Mouse (Mus musculus) MN1 (cell line): ENCODE measurements around the gene D5Ertd579e.

Experiments
- DNase-seq: peaks from one replicate; pipeline ENCODE4 v3.0.0-alpha.2; 2016; ENCODE audit warnings: low spot score

Gene D5Ertd579e

DNA sequence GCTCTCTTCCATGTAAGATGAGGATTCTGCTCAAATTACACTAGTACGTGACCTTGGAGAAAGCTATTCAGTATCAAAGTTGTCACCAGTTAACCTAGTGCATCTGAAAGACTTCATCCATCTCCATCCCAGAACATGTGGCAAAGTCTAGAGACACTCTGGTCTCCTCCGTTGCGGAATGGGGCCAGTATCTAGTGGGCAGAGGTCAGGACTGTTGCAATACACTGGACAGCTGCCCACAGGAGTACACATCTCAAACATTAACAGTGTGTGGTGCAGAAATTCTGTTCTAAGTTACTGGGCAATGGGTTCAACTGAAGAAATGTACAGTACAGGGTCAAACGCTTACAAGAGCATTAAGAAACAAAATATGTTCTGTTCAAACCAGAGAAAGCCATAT, 127.7 kb downstream of the D5Ertd579e start:
- DNase-seq, result no peak

DNA sequence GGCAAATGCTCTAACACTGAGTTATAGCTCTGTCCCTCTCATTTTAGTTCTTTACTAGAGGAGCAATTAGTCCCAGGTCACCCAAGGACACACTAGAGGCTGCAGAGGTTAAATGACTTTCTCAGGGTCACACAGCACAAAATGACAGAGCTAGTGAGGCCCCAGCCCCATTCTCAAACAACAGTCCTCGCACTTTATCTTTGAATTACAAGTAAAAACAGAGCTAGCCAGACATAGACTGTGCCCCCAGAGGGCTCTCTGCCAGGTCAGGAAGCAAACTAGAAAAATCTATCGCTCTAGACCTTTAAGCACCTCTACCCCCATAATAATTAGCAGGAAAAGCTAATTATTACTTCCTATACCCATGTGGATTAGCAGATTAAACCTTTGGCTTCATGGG, 128.2 kb downstream of the D5Ertd579e start:
- DNase-seq, result no peak

DNA sequence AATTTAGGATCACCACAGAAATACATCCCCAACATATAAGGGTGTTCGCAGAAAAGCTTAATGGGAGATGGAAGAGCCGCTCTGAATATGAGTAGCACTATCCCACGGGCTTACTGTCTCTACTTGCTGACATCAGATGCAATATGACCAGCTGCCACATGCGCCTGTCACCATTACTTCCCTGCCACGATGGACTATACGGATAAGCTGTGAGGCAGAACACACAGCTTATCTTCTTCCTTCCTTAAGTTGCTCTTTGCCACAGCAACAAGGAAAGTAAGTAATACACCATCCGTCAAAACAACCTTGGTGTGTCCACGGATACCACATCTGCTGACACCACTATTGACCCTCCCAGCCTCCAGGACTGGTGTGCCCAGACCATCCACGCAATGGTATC, 131.3 kb downstream of the D5Ertd579e start:
- no peak for DNase-seq

DNA sequence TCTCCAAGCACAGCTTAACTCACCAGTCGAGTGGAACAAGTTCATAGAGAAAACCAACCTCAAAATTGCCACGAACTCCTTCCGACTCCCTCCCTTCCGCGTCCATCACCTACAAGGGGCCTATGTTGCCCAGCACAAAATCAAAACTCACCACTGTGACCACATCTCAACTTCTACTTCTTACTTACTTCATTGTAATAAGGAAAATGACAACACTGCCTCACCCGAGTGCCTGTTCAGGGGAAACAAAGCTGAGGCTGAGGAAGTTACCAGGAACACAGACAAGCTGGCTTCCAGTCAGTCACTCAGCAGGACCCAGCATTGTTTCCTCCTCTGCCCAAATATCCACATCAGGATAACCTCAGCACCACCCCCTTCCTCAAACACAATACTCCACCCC, 132.1 kb downstream of the D5Ertd579e start:
- DNase-seq, result no peak

DNA sequence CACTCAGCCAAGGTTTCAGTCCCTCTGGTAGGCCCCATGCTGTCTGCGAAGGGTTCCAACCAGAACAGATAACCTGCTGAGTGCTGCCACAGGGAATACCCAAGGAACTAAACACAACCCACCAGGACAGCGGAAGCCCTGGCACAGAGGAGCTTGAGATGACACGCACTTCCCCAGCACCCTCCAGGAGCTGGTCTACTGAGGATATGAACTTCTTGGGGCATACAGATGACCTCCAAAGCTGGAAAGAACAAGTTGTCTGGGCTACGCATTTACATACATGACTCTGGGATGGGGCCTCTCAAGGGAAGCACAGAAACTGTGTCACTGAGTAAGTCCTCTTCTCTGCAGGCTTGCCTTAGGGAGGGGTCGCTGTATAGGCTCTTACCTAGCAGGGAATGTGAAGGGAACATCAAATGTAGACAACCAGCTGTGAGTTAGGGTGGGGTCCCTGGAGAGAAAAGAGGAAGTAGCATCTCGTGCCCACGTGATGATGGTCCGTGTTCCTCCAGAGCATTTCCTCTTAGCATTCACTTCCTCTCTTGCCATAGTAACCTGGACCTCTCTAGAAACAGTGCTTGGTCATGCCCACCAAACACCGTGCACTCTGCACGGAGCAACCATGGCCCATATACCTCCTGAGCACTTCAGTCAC, 132.9 kb downstream of the D5Ertd579e start:
- DNase-seq, result no peak

DNA sequence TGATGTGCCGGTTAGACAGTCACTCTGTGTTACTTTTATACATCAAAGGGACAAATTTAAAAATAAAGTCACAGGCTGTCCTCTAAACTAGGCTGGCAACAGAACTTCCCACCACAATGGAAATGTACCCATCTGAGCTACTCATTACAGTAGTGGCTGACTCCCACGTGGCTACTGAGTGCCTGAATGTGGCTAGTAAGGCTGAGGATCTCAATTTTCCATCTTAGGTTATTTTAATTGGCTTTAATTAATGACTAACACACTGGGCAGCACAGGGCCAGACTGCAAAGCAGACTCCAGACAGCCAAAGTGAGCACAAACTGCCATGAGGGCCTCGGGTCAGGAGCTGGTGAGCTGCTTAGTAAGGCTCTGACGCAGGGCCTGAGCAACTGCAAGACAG, 134.3 kb downstream of the D5Ertd579e start:
- peak; percentile 35 for DNase-seq

DNA sequence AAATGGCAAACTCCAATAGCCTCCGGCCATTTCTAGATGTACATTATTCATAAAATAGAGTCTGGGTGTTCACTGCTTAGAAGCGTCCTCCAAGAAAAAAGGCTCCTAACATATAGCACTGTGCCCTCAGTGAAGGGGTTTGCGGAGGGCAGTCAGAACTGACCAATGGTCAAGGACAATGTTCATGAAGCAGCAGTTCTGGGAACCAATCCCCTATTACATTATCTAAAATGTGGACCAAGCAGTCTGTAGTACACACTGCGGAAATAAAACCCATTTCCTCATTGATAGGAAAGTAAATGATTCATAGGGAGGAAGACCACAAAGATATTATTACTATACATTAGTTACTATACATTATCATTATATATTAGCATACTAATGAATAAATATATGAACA, 135.3 kb downstream of the D5Ertd579e start:
- DNase-seq, result no peak

- DNase-seq, result no peak
These were observed 136.2 kb downstream of the D5Ertd579e start for GRCm38 (mm10) chr5:36559510-36560235.

DNA sequence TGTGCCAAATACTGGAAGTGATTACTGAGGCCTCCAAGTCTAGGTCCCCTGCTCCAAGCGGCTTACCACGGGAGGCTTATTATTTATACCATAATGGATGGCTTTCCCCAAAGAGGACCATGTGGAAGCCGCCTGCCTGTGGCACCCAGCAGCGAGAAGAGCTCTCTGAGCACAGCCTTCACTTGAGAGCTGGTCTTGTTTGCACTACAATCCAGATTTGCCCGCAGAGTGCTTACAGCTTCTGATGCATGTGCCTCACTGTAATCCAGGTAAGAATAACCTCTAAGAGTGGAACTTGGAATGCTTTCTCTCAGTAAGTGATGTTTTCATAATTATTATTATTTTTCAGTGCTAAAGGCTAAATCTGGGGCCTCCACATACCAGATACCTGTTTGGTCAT, 136.7 kb downstream of the D5Ertd579e start:
- DNase-seq, result no peak

- DNase-seq, result no peak
These were observed 137.3 kb downstream of the D5Ertd579e start for GRCm38 (mm10) chr5:36558526-36558925.

- DNase-seq, result no peak
These were observed 138.1 kb downstream of the D5Ertd579e start for GRCm38 (mm10) chr5:36557584-36558308.

- DNase-seq, result no peak
These were observed 138.9 kb downstream of the D5Ertd579e start for GRCm38 (mm10) chr5:36556906-36557305.

GRCm38 (mm10) chr5:36556289-36556688, 139.5 kb downstream of the D5Ertd579e start:
- DNase-seq, result no peak

GRCm38 (mm10) chr5:36554496-36554895, 141.3 kb downstream of the D5Ertd579e start:
- no peak for DNase-seq

DNA sequence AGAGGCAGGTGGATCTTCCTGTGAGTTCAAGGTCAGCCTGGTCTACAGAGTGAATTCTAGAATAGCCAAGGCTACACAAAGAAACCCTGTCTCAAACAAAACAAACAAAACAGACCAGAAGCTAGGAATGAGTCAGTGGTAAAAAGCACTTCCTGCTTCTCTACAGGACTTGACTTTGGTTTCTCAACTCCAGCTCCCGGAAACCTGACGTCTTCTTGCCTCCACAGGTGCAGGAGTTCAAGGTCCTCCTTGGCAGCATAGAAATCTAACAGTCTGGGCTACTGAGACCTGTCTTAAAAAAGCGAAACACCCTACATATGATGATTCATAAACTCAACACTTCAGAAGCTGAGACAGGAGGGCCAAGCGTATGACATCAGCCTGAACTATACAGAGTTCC, 141.9 kb downstream of the D5Ertd579e start:
- no peak for DNase-seq

GRCm38 (mm10) chr5:36553056-36553606, 142.7 kb downstream of the D5Ertd579e start:
- no peak for DNase-seq

GRCm38 (mm10) chr5:36552391-36552790, 143.4 kb downstream of the D5Ertd579e start:
- no peak for DNase-seq
